Comparison of ENCODE assay signal across 15 mouse cellular contexts in genomic region chr1:36091246-36091645, GRCm38 (mm10). TPM values are rescaled to one million over a fixed set of nuclear protein-coding genes. Genes with fewer than 3 reads are reported as not detected.
DNase-seq lines count a peak whose midpoint lies in the region; ATAC-seq and TF ChIP-seq lines count a peak whose summit lies in the region.
"Had no signal": no experiment of that assay in that cellular context is flagged by ENCODE, and none has a peak within 500 bp of the region (broad histone marks: within the 10 kb centered on the region; RNA-seq: fewer than 3 reads in every experiment).

No protein-coding gene starts in this region.

- peak; percentile 66 for ATAC-seq in heart, embryonic 12.5 days (ENCODE audit: insufficient number of reproducible peaks, low FRiP score)
- ATAC-seq in erythroblast, adult 5-6 weeks (replicated peaks; ENCODE audit: low FRiP score, poor library complexity, severe bottlenecking) = peak; percentile 66
- ATAC-seq in liver, embryonic 14.5 days (ENCODE audit: insufficient read depth) = peak; percentile 81
- peak; percentile 57; the same call in 1 of the 2 replicates for ATAC-seq in stomach, embryonic 14.5 days (ENCODE audit: insufficient number of reproducible peaks, insufficient read depth, low FRiP score, low read depth)

- intact Hi-C loops in heart, adult 2 months (cut with DNase I) = no loop called here
- intact Hi-C loops in left cerebral cortex, adult 2 months (cut with DNase I) = no loop called here

- no peak for TF ChIP-seq EP300 in heart, adult 2 months (IDR thresholded peaks at IDR 0.05; ENCODE audit: insufficient read depth, low read depth, low read length)
- peak; percentile 100 for TF ChIP-seq EP300 in liver, embryonic 14.5 days (IDR thresholded peaks at IDR 0.05; ENCODE audit: low read depth)

- no peak overlapping the region for H3K4me2 ChIP-seq in heart, embryonic 12.5 days
- peak overlapping the region; percentile 82 for H3K4me2 ChIP-seq in liver, embryonic 14.5 days (ENCODE audit: low read depth)
- no peak overlapping the region for H3K4me2 ChIP-seq in stomach, embryonic 14.5 days (replicated peaks; ENCODE audit: low read depth, low read length)
- H3K4me2 ChIP-seq: heart, embryonic 15.5 days; hindbrain, embryonic 13.5 days had no signal

- no peak for TF ChIP-seq CTCF in heart, adult 2 months (IDR thresholded peaks at IDR 0.05)
- TF ChIP-seq CTCF in liver, embryonic 14.5 days (IDR thresholded peaks at IDR 0.05; ENCODE audit: low read depth) = no peak
- TF ChIP-seq CTCF in left cerebral cortex, adult 2 months (IDR thresholded peaks at IDR 0.05) = no peak

- H3K9ac ChIP-seq in heart, embryonic 12.5 days = no peak overlapping the region
- H3K9ac ChIP-seq in heart, adult 2 months (ENCODE audit: low read depth, low read length) = no peak overlapping the region
- H3K9ac ChIP-seq in liver, embryonic 14.5 days (replicated peaks) = peak overlapping the region; percentile 90
- H3K9ac ChIP-seq in stomach, embryonic 14.5 days (replicated peaks; ENCODE audit: low read depth, low read length) = no peak overlapping the region
- H3K9ac ChIP-seq: heart, embryonic 15.5 days; hindbrain, embryonic 13.5 days had no signal

- no peak for DNase-seq in heart, adult 2 months
- peak; percentile 98 to 99 (median 98) for DNase-seq in liver, embryonic 14.5 days (ENCODE audit: low read depth in 3 of 3, low spot score in 3 of 3)
- no peak for DNase-seq in left cerebral cortex, adult 9 months (ENCODE audit: low spot score in 2 of 2)
- DNase-seq in urinary bladder, postnatal 25 days (ENCODE audit: low spot score) = no peak
- DNase-seq in left cerebral cortex, adult 2 months (ENCODE audit: extremely low spot score in 1 of 2, low spot score in 2 of 2) = no peak
- DNase-seq: adrenal gland, postnatal 14 days; cerebellum, adult 11 months; gastrocnemius, postnatal 14 days had no signal

- H3K27me3 ChIP-seq in heart, embryonic 12.5 days (replicated peaks) = no peaks in the 10 kb centered on the region
- no peaks in the 10 kb centered on the region for H3K27me3 ChIP-seq in heart, adult 2 months (ENCODE audit: control insufficient read depth, insufficient read depth, low read length)
- no peaks in the 10 kb centered on the region for H3K27me3 ChIP-seq in liver, embryonic 14.5 days (ENCODE audit: control insufficient read depth, insufficient read depth, low read length)
- H3K27me3 ChIP-seq in stomach, embryonic 14.5 days (ENCODE audit: control insufficient read depth, insufficient read depth, low read length) = no peaks in the 10 kb centered on the region
- H3K27me3 ChIP-seq: heart, embryonic 15.5 days; hindbrain, embryonic 13.5 days had no signal

- H3K4me1 ChIP-seq in heart, embryonic 12.5 days (replicated peaks) = peaks cover 65% of the 10 kb centered on the region
- H3K4me1 ChIP-seq in heart, adult 2 months (ENCODE audit: control insufficient read depth, insufficient read depth, low read length) = peaks cover 16% of the 10 kb centered on the region
- peaks cover 89 to 90% of the 10 kb centered on the region in 2 experiments for H3K4me1 ChIP-seq in liver, embryonic 14.5 days (replicated peaks; ENCODE audit: control insufficient read depth in 2 of 2, insufficient read depth in 2 of 2, low read length in 1 of 2)
- peaks cover 29% of the 10 kb centered on the region for H3K4me1 ChIP-seq in stomach, embryonic 14.5 days (ENCODE audit: control insufficient read depth, insufficient read depth, low read length)

- H3K4me3 ChIP-seq in heart, embryonic 12.5 days = no peak overlapping the region
- H3K4me3 ChIP-seq in heart, adult 2 months = no peak overlapping the region
- H3K4me3 ChIP-seq in liver, embryonic 14.5 days (ENCODE audit: insufficient read depth in 1 of 2, low read depth in 2 of 2, low read length in 2 of 2) = peak overlapping the region; percentile 25 to 30; a peak in 3 of 4 replicates
- H3K4me3 ChIP-seq in stomach, embryonic 14.5 days (ENCODE audit: low read depth, low read length) = no peak overlapping the region
- H3K4me3 ChIP-seq in left cerebral cortex, adult 2 months = no peak overlapping the region
- H3K4me3 ChIP-seq: heart, embryonic 15.5 days; hindbrain, embryonic 13.5 days; layer of hippocampus, adult 2 months had no signal

- WGBS in heart, embryonic 12.5 days = 70% methylated on average over 6 of the region's 6 CpGs
- 77% methylated on average over 6 of the region's 6 CpGs for WGBS in heart, adult 2 months
- 15% methylated on average over 6 of the region's 6 CpGs for WGBS in liver, embryonic 14.5 days (ENCODE audit: insufficient replicate concordance)
- 74% methylated on average over 6 of the region's 6 CpGs for WGBS in stomach, embryonic 14.5 days

- H3K36me3 ChIP-seq in heart, embryonic 12.5 days = peaks cover 29% of the 10 kb centered on the region
- no peaks in the 10 kb centered on the region for H3K36me3 ChIP-seq in heart, adult 2 months (ENCODE audit: control insufficient read depth, insufficient read depth, low read length)
- H3K36me3 ChIP-seq in liver, embryonic 14.5 days (replicated peaks; ENCODE audit: control insufficient read depth, insufficient read depth, low read depth) = peaks cover 54% of the 10 kb centered on the region
- no peaks in the 10 kb centered on the region for H3K36me3 ChIP-seq in stomach, embryonic 14.5 days (ENCODE audit: control insufficient read depth, insufficient read depth, low read length)

- H3K27ac ChIP-seq in heart, embryonic 12.5 days (ENCODE audit: poor library complexity, severe bottlenecking) = no peak overlapping the region
- H3K27ac ChIP-seq in heart, adult 2 months = no peak overlapping the region
- H3K27ac ChIP-seq in liver, embryonic 14.5 days = peak overlapping the region; percentile 99
- H3K27ac ChIP-seq in stomach, embryonic 14.5 days (ENCODE audit: low read length) = no peak overlapping the region
- no peak overlapping the region for H3K27ac ChIP-seq in left cerebral cortex, adult 2 months
- H3K27ac ChIP-seq: hindbrain, embryonic 13.5 days; layer of hippocampus, adult 2 months; macrophage had no signal

- H3K79me2 ChIP-seq in heart, adult 2 months (replicated peaks; ENCODE audit: control insufficient read depth, insufficient read depth, low read length) = no peaks in the 10 kb centered on the region

- TF ChIP-seq POLR2A in heart, adult 2 months (IDR thresholded peaks at IDR 0.05; ENCODE audit: insufficient read depth, low read depth, low read length) = no peak

- no peaks in the 10 kb centered on the region for H3K9me3 ChIP-seq in heart, embryonic 12.5 days (replicated peaks)
- H3K9me3 ChIP-seq in liver, embryonic 14.5 days (ENCODE audit: control insufficient read depth, low read length) = no peaks in the 10 kb centered on the region
- no peaks in the 10 kb centered on the region for H3K9me3 ChIP-seq in stomach, embryonic 14.5 days (ENCODE audit: control insufficient read depth, low read depth, low read length)
- H3K9me3 ChIP-seq: heart, embryonic 15.5 days; hindbrain, embryonic 13.5 days had no signal

RNA-seq across cellular contexts. Expression of gene Hs6st1, which starts 23.0 kb away (rescaled TPM):
- 13.0 and 15.3 TPM in 2 replicates for polyA plus RNA-seq in heart, embryonic 12.5 days (2016; fragmentation: Nextera tagmentation; extraction: Ambion mirVana)
- 10 to 100 TPM; 22.8 to 23.0 TPM for total RNA-seq in heart, adult 2 months (2021)
- polyA plus RNA-seq in heart, adult 2 months (2012; rRNA removed) = 25.3 and 28.9 TPM in 2 replicates
- 82.8 and 141 TPM in 2 replicates for total RNA-seq in erythroblast, adult 5-6 weeks (2015; ENCODE audit: low replicate concordance)
- 123 and 134 TPM in 2 replicates for total RNA-seq in erythroblast, adult 5-6 weeks (2017; ENCODE audit: low replicate concordance)
- polyA plus RNA-seq in liver, embryonic 14.5 days (2012; rRNA removed) = 29.3 and 31.0 TPM in 2 replicates
- 6.8 and 12.0 TPM in 2 replicates for polyA plus RNA-seq in liver, embryonic 14.5 days (2014; fragmentation: Nextera tagmentation; extraction: Ambion mirVana)
- polyA plus RNA-seq in stomach, embryonic 14.5 days (2014; fragmentation: Nextera tagmentation; extraction: Ambion mirVana) = 8.0 and 8.5 TPM in 2 replicates
- 10 to 100 TPM; 52.8 to 56.1 TPM for total RNA-seq in left cerebral cortex, adult 2 months (2021)

Comparison
In these comparisons a context has a peak if more than half of its experiments do, and no peak if none do; other contexts are left out.
1. H3K4me3 ChIP-seq: peak in liver, embryonic 14.5 days (2 of 2); none in heart, embryonic 12.5 days (single experiment), heart, adult 2 months (single experiment), stomach, embryonic 14.5 days (single experiment) and left cerebral cortex, adult 2 months (single experiment).
2. DNase-seq: peak in liver, embryonic 14.5 days (3 of 3); none in heart, adult 2 months (0 of 2), left cerebral cortex, adult 9 months (0 of 2), urinary bladder, postnatal 25 days (single experiment) and left cerebral cortex, adult 2 months (0 of 2).
3. Peak in every context shown above with its lines, with median percentiles within 50 percentile points of each other: ATAC-seq.